Comparison of ENCODE assay signal across 18 mouse cellular contexts in the genomic region with DNA sequence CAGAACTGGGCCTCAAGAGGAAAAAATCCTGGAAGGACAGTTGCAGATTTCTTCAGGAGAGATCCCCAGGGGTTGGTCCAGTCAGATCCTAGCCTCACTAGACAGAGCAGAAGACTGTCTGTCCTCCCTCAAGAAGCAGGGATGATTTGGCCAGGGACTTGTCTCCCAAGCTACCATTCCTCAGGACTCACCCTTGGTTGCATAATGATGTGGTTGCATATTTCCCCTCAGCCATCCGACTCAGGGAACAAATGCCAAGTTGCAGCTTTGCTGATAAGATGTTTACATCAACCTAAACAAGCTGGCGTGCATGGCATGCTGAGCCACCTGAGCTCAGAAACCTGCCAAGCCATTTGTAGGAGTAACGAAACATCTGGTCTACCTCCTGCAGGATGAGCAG. TPM values are rescaled to one million over a fixed set of nuclear protein-coding genes. Genes with fewer than 3 reads are reported as not detected.
"Had no signal": no experiment of that assay in that cellular context is flagged by ENCODE, and none has a peak within 500 bp of the region (broad histone marks: within the 10 kb centered on the region; RNA-seq: fewer than 3 reads in every experiment).

No protein-coding gene starts in this region.

- H3K36me3 ChIP-seq: limb, embryonic 10.5 days; limb, embryonic 13.5 days; liver, embryonic 12.5 days; liver, embryonic 15.5 days; midbrain, embryonic 13.5 days; stomach, embryonic 15.5 days had no signal

- ATAC-seq: intestine, postnatal 0 days; liver, embryonic 12.5 days; midbrain, embryonic 13.5 days; midbrain, embryonic 16.5 days had no signal

- H3K4me3 ChIP-seq: layer of hippocampus, adult 2 months; limb, embryonic 10.5 days; limb, embryonic 13.5 days; liver, embryonic 12.5 days; liver, embryonic 15.5 days; midbrain, embryonic 13.5 days; stomach, embryonic 15.5 days had no signal

- H3K4me1 ChIP-seq: limb, embryonic 10.5 days; liver, embryonic 12.5 days; liver, embryonic 15.5 days; midbrain, embryonic 13.5 days had no signal

- H3K9ac ChIP-seq: limb, embryonic 13.5 days; liver, embryonic 12.5 days; liver, embryonic 15.5 days; midbrain, embryonic 13.5 days; stomach, embryonic 15.5 days had no signal

- H3K4me2 ChIP-seq: limb, embryonic 13.5 days; liver, embryonic 12.5 days; liver, embryonic 15.5 days; midbrain, embryonic 13.5 days; stomach, embryonic 15.5 days had no signal

- H3K27ac ChIP-seq: kidney, postnatal 0 days; layer of hippocampus, adult 2 months; limb, embryonic 10.5 days; limb, embryonic 13.5 days; liver, embryonic 12.5 days; liver, embryonic 15.5 days; macrophage; midbrain, embryonic 13.5 days; stomach, embryonic 15.5 days had no signal

- H3K9me3 ChIP-seq: limb, embryonic 10.5 days; limb, embryonic 13.5 days; liver, embryonic 12.5 days; liver, embryonic 15.5 days; midbrain, embryonic 13.5 days; stomach, embryonic 15.5 days had no signal

- DNase-seq: kidney, adult 2 months; kidney, postnatal 25 days; layer of hippocampus, adult 9-11 months; liver; right cerebral cortex, postnatal 4 days; thymus, postnatal 25 days had no signal

RNA-seq across cellular contexts. Expression of gene Adamts8, which starts 7.1 kb away (rescaled TPM):
- total RNA-seq: megakaryocyte, adult 5-6 weeks had no signal
- polyA plus RNA-seq: macrophage had no signal
